Mouse (Mus musculus) G1E (cell line): ENCODE measurements around the gene P4ha1. TPM values are rescaled to one million over a fixed set of nuclear protein-coding genes. Genes with fewer than 3 reads are reported as not detected.

Source experiments
- ATAC-seq: 2 replicates; pipeline ENCODE4 v1.8.0; 2016; ENCODE audit warnings: mild to moderate bottlenecking; ENCODE audit not compliant: insufficient number of reproducible peaks, poor library complexity, low FRiP score, severe bottlenecking; ENCODE audit errors: extremely low read depth
- DNase-seq: peaks from one replicate; pipeline ENCODE4 v3.0.0; 2012; ENCODE audit warnings: low spot score
- H3K27me3 ChIP-seq: 2 replicates; pipeline ENCODE4 v1.6.1; 2012; ENCODE audit warnings: mild to moderate bottlenecking, low read length, inconsistent platforms; ENCODE audit not compliant: insufficient read depth
- H3K36me3 ChIP-seq: replicated peaks from 2 replicates; pipeline ENCODE3; 2012; ENCODE audit warnings: mild to moderate bottlenecking, inconsistent platforms
- H3K4me1 ChIP-seq: 2 replicates; pipeline ENCODE4 v1.6.1; 2012; ENCODE audit warnings: low read depth, low read length, inconsistent platforms, mixed read lengths; ENCODE audit not compliant: insufficient read depth
- H3K4me3 ChIP-seq: 2 replicates; pipeline ENCODE4 v1.5.1; 2012; ENCODE audit warnings: low read depth, mild to moderate bottlenecking, inconsistent platforms, low read length, moderate library complexity, mixed read lengths
- H3K9me3 ChIP-seq: replicated peaks from 2 replicates; pipeline ENCODE4 v1.6.1; 2012; ENCODE audit warnings: inconsistent platforms
- CTCF ChIP-seq: IDR thresholded peaks from 2 replicates; pipeline ENCODE4 v1.5.1; 2012; ENCODE audit warnings: low read depth, low read length, inconsistent platforms, mixed read lengths
- GATA1 ChIP-seq: IDR thresholded peaks from 2 replicates; pipeline ENCODE4 v1.6.1; 2012; ENCODE audit warnings: borderline replicate concordance, low read length, inconsistent platforms, mixed read lengths
- GATA2 ChIP-seq: IDR thresholded peaks from 2 replicates; pipeline ENCODE4 v1.6.1; 2012; ENCODE audit warnings: low read depth, low read length, inconsistent platforms, borderline replicate concordance
- POLR2AphosphoS5 ChIP-seq: IDR thresholded peaks from 2 replicates; pipeline ENCODE4 v1.6.1; 2012; ENCODE audit warnings: low read depth, low read length, inconsistent platforms; ENCODE audit not compliant: insufficient replicate concordance
- TAL1 ChIP-seq: conservative IDR thresholded peaks from 2 replicates; pipeline ENCODE4 v1.6.1; 2012; ENCODE audit warnings: low read depth, low read length, inconsistent platforms, mixed read lengths
- polyA plus RNA-seq: library from polyadenylated mRNA; stranded (reverse); fragments of >175 nt; gene quantifications from 2 replicates; pipeline ENCODE4 v1.2.3, GENCODE M21; 2012
- total RNA-seq, 2 experiments: library from RNA; stranded (forward) in 1 of 2; stranded (reverse) in 1 of 2; fragments of 200-1000 nt in 1 of 2; fragments of >200 nt in 1 of 2; fragmentation: Nextera tagmentation in 1 of 2; gene quantifications; 2 replicates each; pipeline ENCODE4 v1.2.3; 2014 to 2017

P4ha1 gene
- total and polyA plus RNA-seq, 3 experiments = 2.3 to 34.2 (median 34.2) TPM

GRCm38 (mm10) chr10:59419516-59419915 is 96.4 kb downstream of the P4ha1 start:
- ATAC-seq (no peak), DNase-seq (no peak)
- no peak overlapping the region for H3K4me3 ChIP-seq
- H3K27me3 ChIP-seq = 0 out of 2 replicates have a peak, but pooled peaks cover 6% of the 10 kb centered on the region
- no peaks in the 10 kb centered on the region for H3K9me3 ChIP-seq
- TF ChIP-seq GATA2 (no peak), CTCF (no peak), GATA1 (no peak), POLR2AphosphoS5 (no peak), TAL1 (no peak)
- H3K4me1 ChIP-seq = no peaks in the 10 kb centered on the region
- no peaks in the 10 kb centered on the region for H3K36me3 ChIP-seq

Other genes with a start within 250 kb of the P4ha1 start
- 9.5 and 13.9 TPM in 2 replicates for gene Sept10, start 101.4 kb upstream of the P4ha1 start, total RNA-seq (2014; fragmentation: Nextera tagmentation)
- gene Sept10, start 101.4 kb upstream of the P4ha1 start, total RNA-seq (2017) = 11.8 and 14.4 TPM in 2 replicates
- gene Sept10, start 101.4 kb upstream of the P4ha1 start, polyA plus RNA-seq = 0.75 and 1.1 TPM in 2 replicates
- 1.5 and 1.8 TPM in 2 replicates for gene Sowahc, start 101.3 kb upstream of the P4ha1 start, total RNA-seq (2014; fragmentation: Nextera tagmentation)
- 1.7 and 2.1 TPM in 2 replicates for gene Sowahc, start 101.3 kb upstream of the P4ha1 start, total RNA-seq (2017)
- gene Sowahc, start 101.3 kb upstream of the P4ha1 start, polyA plus RNA-seq = 0.24 and 0.36 TPM in 2 replicates
- gene Gm10273, start 72.3 kb downstream of the P4ha1 start, total RNA-seq (2014; fragmentation: Nextera tagmentation) = 16.9 and 29.9 TPM in 2 replicates
- gene Gm10273, start 72.3 kb downstream of the P4ha1 start, total RNA-seq (2017) = 91.5 and 111 TPM in 2 replicates
- gene Gm10273, start 72.3 kb downstream of the P4ha1 start, polyA plus RNA-seq = 0.47 and 0.54 TPM in 2 replicates
- not detected in 2 replicates for gene Pla2g12b, start 80.4 kb downstream of the P4ha1 start, total RNA-seq (2014; fragmentation: Nextera tagmentation)
- not detected in 2 replicates for gene Pla2g12b, start 80.4 kb downstream of the P4ha1 start, total RNA-seq (2017)
- not detected in 2 replicates for gene Pla2g12b, start 80.4 kb downstream of the P4ha1 start, polyA plus RNA-seq
- gene Oit3, start 118.5 kb downstream of the P4ha1 start, total RNA-seq (2014; fragmentation: Nextera tagmentation) = not detected in 2 replicates
- gene Oit3, start 118.5 kb downstream of the P4ha1 start, total RNA-seq (2017) = 0.35 and 0.44 TPM in 2 replicates
- gene Oit3, start 118.5 kb downstream of the P4ha1 start, polyA plus RNA-seq = not detected in 2 replicates